Mouse (Mus musculus) thymus, postnatal 25 days (tissue): ENCODE measurements around the gene Dcst1.

Experiments used
- DNase-seq: peaks from one replicate; pipeline ENCODE4 v3.0.0; 2022

Gene Dcst1

GRCm38 (mm10) chr3:89360237-89360636 lies 4.8 kb downstream of the Dcst1 start:
- DNase-seq: no peak

- no peak for DNase-seq
Observed at GRCm38 (mm10) chr3:89359630-89360029, 5.4 kb downstream of the Dcst1 start.

- DNase-seq: no peak
Observed at GRCm38 (mm10) chr3:89356029-89356428, 9.0 kb downstream of the Dcst1 start.

GRCm38 (mm10) chr3:89355512-89355902 lies 9.5 kb downstream of the Dcst1 start:
- no peak for DNase-seq

- peak; percentile 85 for DNase-seq
Observed at GRCm38 (mm10) chr3:89354816-89355511, 10.1 kb downstream of the Dcst1 start.

GRCm38 (mm10) chr3:89351271-89351670 lies 13.8 kb downstream of the Dcst1 start:
- no peak for DNase-seq

- DNase-seq: peak; percentile 86
Observed at GRCm38 (mm10) chr3:89349869-89350501, 15.1 kb downstream of the Dcst1 start, which contains the start of gene Adam15. Gene Adam15 (minus strand): TSS chr3:89349996.

GRCm38 (mm10) chr3:89348911-89349868 lies 15.9 kb downstream of the Dcst1 start:
- DNase-seq: no peak

- DNase-seq: no peak
Observed at GRCm38 (mm10) chr3:89347916-89348315, 17.1 kb downstream of the Dcst1 start.

- no peak for DNase-seq
Observed at GRCm38 (mm10) chr3:89346815-89347540, 18.1 kb downstream of the Dcst1 start.

GRCm38 (mm10) chr3:89343279-89343678 lies 21.8 kb downstream of the Dcst1 start:
- no peak for DNase-seq

GRCm38 (mm10) chr3:89341794-89342193 lies 23.3 kb downstream of the Dcst1 start:
- no peak for DNase-seq

- peak; percentile 79 for DNase-seq
Observed at GRCm38 (mm10) chr3:89340465-89340864, 24.6 kb downstream of the Dcst1 start.

GRCm38 (mm10) chr3:89339416-89339815 lies 25.6 kb downstream of the Dcst1 start:
- peak; percentile 70 for DNase-seq

GRCm38 (mm10) chr3:89337721-89338578 lies 27.1 kb downstream of the Dcst1 start, which contains the start of gene Efna4:
Gene Efna4 (minus strand): TSS chr3:89338028.
- DNase-seq: peak; percentile 69

GRCm38 (mm10) chr3:89337062-89337720 lies 27.9 kb downstream of the Dcst1 start:
- no peak for DNase-seq

GRCm38 (mm10) chr3:89336529-89336928 lies 28.5 kb downstream of the Dcst1 start:
- DNase-seq: no peak

- no peak for DNase-seq
Observed at GRCm38 (mm10) chr3:89333053-89333452, 32.0 kb downstream of the Dcst1 start.

- no peak for DNase-seq
Observed at GRCm38 (mm10) chr3:89332476-89332875, 32.6 kb downstream of the Dcst1 start.

- DNase-seq: no peak
Observed at GRCm38 (mm10) chr3:89332013-89332412, 33.0 kb downstream of the Dcst1 start.

- DNase-seq: no peak
Observed at GRCm38 (mm10) chr3:89331561-89331960, 33.5 kb downstream of the Dcst1 start.
